Mouse (Mus musculus): Measurements from ENCODE around the gene Rhbdl1.
"Not testable (repeated sequence)": the region's sequence is repeated elsewhere in the genome, so short reads cannot be mapped to it uniquely, and the experiment has no call there.

Rhbdl1 gene

GRCm38 (mm10) chr17:25827011-25827410, 10.1 kb downstream of the Rhbdl1 start:
- DNase-seq (ENCODE audit: low spot score in 2 of 2) = no peak

- no peak for DNase-seq (ENCODE audit: low spot score in 2 of 2)
These were observed 11.0 kb downstream of the Rhbdl1 start for GRCm38 (mm10) chr17:25825984-25826570.

- no peak for DNase-seq (ENCODE audit: low spot score in 2 of 2)
These were observed 11.8 kb downstream of the Rhbdl1 start for GRCm38 (mm10) chr17:25825311-25825710.

GRCm38 (mm10) chr17:25824362-25825142, 12.5 kb downstream of the Rhbdl1 start:
- no peak for DNase-seq (ENCODE audit: low spot score in 2 of 2)

GRCm38 (mm10) chr17:25823452-25823851, 13.6 kb downstream of the Rhbdl1 start, which contains the start of gene Wdr24:
TSS of gene Wdr24 (plus strand) at chr17:25823627.
- DNase-seq (ENCODE audit: low spot score in 2 of 2) = peak; percentile 58 to 78

- DNase-seq (ENCODE audit: low spot score in 2 of 2) = no peak
These were observed 18.0 kb downstream of the Rhbdl1 start for GRCm38 (mm10) chr17:25818851-25819780.

- no peak for DNase-seq (ENCODE audit: low spot score in 2 of 2)
These were observed 19.4 kb downstream of the Rhbdl1 start for GRCm38 (mm10) chr17:25817662-25818061.

GRCm38 (mm10) chr17:25813471-25813870, 23.6 kb downstream of the Rhbdl1 start:
- peak in 1 of 2 experiments; percentile 51 for DNase-seq (ENCODE audit: low spot score in 2 of 2)

- no peak for DNase-seq (ENCODE audit: low spot score in 2 of 2)
These were observed 26.2 kb downstream of the Rhbdl1 start for GRCm38 (mm10) chr17:25810890-25811289.

GRCm38 (mm10) chr17:25809606-25810340, 27.3 kb downstream of the Rhbdl1 start:
- DNase-seq (ENCODE audit: low spot score in 2 of 2) = no peak

- DNase-seq (ENCODE audit: low spot score in 2 of 2) = peak; percentile 62 to 66
These were observed 28.1 kb downstream of the Rhbdl1 start, which contains the start of gene Fbxl16 for GRCm38 (mm10) chr17:25808789-25809605. TSS of gene Fbxl16 (plus strand) at chr17:25809085.

- DNase-seq (ENCODE audit: low spot score in 2 of 2) = no peak
These were observed 29.1 kb downstream of the Rhbdl1 start for GRCm38 (mm10) chr17:25808028-25808427.

- not testable (repeated sequence) for DNase-seq (ENCODE audit: low spot score in 2 of 2)
These were observed 29.6 kb downstream of the Rhbdl1 start for GRCm38 (mm10) chr17:25807452-25807851.

GRCm38 (mm10) chr17:25806507-25806906, 30.6 kb downstream of the Rhbdl1 start:
- DNase-seq (ENCODE audit: low spot score in 2 of 2) = no peak

- peak in 1 of 2 experiments; percentile 70 for DNase-seq (ENCODE audit: low spot score in 2 of 2)
These were observed 34.1 kb downstream of the Rhbdl1 start for GRCm38 (mm10) chr17:25802825-25803517.

GRCm38 (mm10) chr17:25801029-25801428, 36.1 kb downstream of the Rhbdl1 start:
- DNase-seq (ENCODE audit: low spot score in 2 of 2) = peak; percentile 59 to 77

GRCm38 (mm10) chr17:25796951-25797369, 40.1 kb downstream of the Rhbdl1 start, which contains the start of gene Metrn:
TSS of gene Metrn (minus strand) at chr17:25797136.
- peak; percentile 88 to 92 for DNase-seq (ENCODE audit: low spot score in 2 of 2)

GRCm38 (mm10) chr17:25796211-25796771, 40.8 kb downstream of the Rhbdl1 start:
- peak; percentile 34 to 37 for DNase-seq (ENCODE audit: low spot score in 2 of 2)

GRCm38 (mm10) chr17:25795609-25796092, 41.4 kb downstream of the Rhbdl1 start, which contains the start of gene AC134908.4:
TSS of gene AC134908.4 (minus strand) at chr17:25795659.
- DNase-seq (ENCODE audit: low spot score in 2 of 2) = peak in 1 of 2 experiments; percentile 21

Measured in heart, adult 9 months (tissue).